Mouse (Mus musculus) layer of hippocampus, postnatal 10 days (tissue): ENCODE results near the gene Stra8. TPM values are rescaled to one million over a fixed set of nuclear protein-coding genes. Genes with fewer than 3 reads are reported as not detected.
A peak's percentile ranks its signal among the peaks of the same experiment; 100 is the strongest.

Experiments used
- DNase-seq, 2 experiments: peaks; one replicate each; pipeline ENCODE4 v3.0.0; 2021; ENCODE audit warnings: low spot score in 2 of 2
- total RNA-seq, 2 experiments: library from RNA; stranded (reverse); gene quantifications; 2 replicates each; pipeline ENCODE4 v1.2.3; 2021

Stra8 gene
- total RNA-seq, 2 experiments from 2014 or later = not detected

DNA sequence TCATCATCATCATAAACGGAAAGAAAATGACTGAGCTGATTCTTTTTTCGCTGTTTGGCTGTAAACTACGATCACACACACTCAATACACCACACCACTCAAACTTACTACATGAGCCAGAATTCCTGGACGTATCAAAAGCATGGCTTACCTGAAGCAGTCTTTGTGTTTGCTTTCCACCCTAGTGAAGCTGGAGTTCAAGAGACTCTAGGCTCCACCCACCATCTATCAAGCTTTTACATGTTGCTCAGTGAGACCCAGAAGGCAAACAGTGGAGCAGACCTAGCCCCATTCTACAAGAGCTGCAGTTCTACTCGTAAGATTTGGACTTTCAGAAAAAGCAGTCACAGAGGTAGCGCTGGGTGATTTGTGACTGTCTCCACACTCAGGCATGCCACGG lies 17.4 kb upstream of the Stra8 start:
- no peak for DNase-seq

DNA sequence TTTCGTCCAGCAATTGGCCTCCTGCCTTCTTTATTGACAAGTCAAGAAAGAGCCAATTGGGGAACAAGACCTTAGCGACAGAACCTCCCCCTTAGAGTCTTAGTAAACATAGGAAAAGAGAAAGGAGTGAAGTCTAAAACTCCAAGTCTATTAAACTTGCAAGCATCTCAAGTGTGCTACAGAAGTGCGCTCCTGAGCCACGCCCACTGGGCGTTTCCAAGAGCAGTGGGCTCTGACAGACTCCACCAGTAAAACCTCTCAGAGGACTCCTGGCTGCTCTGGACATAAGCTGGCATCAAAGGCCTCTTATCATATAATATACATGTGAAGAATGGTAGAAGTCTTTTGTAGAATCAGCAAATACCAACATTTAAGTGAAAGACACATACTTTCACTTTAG lies 16.5 kb upstream of the Stra8 start:
- no peak for DNase-seq

DNA sequence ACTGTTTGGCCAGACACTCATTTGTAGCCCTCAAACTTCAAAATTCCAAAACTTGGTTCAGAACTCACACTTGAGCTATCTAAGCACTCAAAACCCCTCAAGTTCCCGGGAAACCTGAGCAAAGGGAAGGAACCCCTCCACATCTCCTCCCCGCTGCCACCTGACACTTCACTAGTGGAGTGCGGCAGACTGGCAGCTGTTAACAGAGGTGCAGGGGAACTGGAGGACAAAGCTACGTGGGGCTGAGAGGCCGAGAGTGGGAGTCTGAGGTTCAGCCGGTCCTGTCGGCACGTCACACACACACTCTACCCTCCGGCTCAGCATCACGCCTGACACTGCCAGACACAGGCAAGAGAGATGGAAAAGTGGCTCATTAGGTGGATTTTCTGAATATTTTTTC lies 16.1 kb upstream of the Stra8 start:
- no peak for DNase-seq

DNA sequence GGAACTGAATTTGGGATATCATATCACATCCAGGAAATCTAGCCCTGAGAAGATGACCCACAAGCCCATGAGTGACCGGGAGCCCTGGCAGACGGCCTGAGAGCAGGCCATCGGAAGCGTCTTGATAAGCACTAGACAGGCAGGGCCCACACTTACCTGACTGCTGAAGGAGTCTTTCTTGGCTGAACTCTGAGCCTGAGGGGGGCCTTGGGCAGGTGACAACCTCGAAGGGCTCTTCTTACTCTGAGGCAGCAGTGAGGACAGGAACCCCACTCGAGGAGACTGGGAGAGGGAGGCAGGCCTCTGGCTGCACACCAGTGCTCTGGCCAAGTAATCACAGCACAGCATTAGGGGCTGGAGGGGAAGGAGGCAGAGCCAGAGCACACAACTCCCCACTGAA lies 15.6 kb upstream of the Stra8 start:
- DNase-seq = no peak

DNA sequence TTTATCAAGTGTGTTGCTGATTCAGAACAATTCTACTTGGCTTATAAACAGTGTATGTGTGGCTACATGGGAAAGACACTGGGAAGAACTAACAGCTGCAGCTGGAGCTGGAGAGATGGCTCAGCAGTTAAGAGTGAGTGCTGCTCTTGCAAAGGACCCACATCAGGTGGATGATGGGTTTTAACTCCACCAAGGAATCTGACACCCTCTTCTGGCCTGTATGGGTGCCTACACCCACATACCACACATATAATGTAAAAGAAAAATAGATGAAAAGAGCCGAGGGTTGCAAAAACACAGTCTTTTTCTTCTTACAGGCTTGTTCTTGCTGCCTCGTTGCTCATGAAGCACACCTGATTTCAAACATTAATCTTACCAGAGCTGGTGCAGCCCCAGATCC lies 13.8 kb upstream of the Stra8 start:
- DNase-seq = no peak

DNA sequence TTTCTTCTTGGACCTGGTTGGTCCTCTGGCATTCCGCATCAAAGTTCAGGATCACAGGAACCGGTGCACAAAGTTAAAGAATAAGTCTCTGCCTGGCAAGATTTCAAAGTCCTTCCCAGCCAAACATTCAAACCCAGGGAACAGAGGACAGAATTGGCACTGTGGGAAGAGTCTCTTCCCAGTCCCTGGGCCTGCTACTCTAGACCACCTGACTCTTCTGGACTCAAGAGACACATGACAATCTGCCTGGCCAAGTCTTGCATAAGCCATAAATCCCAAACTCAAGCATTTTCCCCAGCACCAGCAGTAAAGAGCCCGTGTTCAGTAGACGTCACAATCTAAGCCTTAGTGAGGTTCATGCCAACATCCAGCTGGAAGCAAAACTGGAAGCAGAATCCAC lies 13.3 kb upstream of the Stra8 start:
- DNase-seq = no peak

DNA sequence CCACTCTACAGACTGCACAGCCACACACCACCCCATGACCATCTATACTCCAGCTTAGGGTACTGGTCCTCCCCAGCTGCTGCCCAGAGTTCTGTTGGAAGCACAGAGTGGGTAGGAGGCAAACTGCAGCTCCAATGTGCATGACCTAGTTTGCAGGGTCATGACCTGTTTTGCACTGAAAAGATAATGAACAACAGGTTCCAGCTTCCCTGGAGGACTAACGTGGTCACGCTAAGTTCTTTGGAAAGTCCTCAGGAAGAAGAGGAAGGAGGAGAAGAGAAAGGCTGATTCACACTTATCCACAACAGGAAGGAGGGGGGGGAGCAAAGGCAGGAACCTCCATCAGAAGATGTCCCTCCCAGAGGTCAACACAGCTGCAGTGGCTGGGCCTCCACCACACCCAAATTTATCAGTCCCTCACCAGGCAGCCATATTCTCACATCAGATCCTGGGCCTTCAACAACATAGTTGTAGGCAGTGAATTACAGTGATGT lies 12.8 kb upstream of the Stra8 start:
- DNase-seq = no peak

DNA sequence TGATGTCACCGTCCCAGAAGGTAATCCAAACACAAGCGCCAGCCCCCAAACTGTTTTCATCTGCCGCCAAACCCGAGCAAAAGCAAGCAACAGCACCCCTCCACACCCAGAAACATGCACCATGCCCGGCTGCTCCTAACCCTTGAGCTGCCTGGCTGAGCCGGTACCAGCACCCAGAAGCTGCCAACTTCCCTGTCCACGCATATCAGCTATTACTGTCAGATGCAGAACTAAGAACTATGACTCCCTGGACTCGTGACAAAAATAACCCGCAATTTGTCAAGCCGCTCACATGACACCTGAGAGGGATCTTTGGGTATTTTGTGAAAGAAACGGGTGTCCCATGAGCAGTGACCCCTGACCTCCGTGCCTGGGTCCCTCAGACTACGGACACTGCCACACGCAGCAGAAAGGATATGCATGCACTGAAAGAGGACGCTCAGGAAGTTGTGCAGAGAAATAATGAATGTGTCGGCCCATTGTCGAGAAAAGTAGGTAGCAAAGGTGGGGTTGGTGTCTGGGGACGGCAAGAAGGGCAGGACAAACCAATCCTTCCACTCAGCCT lies 12.2 kb upstream of the Stra8 start:
- no peak for DNase-seq

DNA sequence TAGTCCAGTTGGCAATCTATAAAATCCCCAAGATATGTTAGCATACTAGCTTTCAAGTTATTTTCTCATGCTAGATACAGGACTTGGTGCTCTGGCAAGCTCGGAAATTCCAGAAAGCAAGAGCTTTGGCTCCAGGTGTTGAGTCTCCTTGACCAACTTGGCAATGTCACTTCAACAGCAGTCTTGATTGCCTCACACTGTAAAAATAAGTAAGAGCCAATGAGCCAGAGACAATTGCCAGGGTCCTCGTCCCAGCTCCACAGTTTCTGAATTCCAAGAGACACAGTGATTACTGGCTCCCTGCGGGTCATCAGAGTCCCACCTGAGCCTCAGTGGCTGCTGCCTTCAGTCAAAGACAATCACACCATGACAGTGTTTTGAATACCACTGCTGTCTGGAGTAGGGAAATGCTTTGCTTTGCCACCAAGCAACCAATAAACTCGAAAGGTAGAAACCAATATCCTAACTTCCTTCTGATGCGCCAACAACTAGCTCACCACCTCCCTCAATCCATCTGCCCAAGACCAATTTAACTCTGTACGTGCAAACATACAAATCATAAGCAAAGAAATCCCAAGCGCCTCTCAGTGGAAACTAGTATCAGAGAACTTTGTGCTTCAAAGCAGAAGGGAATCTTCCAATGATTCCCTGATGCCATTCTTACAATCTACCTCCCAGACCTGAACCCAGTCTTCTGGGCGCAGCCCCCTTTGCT lies 10.2 kb upstream of the Stra8 start:
- no peak for DNase-seq

DNA sequence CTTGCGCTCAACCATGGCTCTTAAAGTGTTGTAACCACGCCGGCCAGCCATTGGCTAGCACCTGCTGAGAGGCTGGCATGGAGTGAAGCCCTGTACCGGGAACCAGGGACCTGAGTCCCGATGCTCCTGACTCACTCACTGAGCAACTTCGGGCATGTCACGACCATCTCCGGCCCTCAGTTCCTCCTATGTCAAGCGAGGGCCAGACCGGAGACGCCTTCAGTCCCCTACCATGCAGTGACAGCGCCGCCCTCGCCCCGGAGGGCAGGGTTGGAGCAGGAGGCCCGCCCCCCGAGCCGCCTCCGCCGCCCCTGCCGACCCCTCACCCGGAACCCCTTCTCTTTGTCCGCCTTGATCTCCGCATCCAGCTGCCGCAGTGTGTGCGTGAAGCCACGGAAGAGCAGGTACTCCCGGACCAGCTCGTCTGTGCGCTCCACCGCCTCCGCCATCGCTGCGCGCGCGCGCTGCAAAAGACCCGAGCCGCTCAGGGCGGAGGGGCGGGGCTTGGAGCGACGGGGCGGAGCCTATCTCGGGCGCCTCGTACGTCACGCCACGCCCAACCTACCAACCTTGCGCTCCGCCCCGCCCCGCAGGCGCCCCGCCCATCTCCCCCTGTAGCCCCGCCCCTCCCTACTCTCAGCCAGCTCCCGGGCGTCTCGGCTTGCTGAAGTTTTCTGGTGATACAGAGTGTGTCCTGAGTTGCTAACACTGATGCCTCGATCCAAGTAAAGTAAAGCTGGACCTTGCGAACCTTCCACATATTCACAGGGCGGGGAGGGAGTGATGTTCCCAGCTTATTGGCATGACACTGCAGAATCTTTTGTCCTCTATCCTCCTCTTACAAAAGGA lies 9.4 kb upstream of the Stra8 start, which contains the start of gene Wdr91:
Gene Wdr91 (minus strand): TSS at position 506 of the 849 bp plus-strand sequence.
- peak; percentile 93 to 96 for DNase-seq

DNA sequence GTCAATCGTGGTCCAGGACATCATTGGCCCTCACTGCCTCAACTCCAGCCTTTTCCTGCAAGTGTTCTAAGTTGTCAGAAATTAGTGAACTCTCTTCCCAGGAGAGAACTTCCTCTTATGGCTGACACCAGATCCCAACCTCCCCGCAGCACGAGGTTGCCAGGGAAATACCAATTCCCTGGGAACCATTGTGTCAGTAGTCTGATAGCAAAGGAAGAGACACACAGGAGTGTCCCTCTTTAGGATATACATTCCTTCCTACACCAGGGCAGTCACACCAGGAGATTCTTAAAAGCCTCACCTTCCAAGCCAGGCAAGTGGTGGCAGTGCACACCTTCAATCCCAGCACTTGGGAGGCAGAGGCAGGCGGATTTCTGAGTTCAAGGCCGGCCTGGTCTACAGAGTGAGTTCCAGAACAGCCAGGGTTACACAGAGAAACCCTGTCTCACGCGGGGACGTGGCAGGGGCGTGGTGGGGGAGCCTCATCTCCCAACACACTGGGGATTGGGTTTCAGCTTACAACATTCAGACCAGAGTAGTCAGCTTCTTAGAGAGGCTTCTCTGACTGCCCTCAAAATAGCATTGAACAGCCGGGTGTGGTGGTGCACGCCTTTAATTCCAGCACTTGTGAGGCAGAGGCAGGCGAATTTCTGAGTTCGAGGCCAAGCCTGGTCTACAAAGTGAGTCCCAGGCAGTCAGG lies 6.5 kb upstream of the Stra8 start:
- no peak for DNase-seq

DNA sequence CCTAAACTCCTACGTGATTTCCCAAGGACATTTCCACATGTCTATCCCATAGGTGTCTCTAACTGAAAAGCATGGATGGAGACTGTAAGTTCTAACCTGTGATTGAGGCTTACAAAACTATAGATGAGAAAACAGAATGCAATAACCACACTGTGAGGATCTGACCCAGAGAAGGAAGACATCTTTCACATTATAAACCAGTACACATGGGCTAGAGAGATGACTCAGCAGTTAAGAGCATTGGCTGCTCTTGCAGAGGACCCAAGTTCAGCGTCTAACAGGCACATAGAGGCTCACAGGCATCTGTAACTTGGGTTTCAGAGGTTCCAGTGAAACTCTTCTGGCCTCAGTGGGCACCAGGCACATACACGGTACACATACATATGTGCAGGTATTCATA lies 5.5 kb upstream of the Stra8 start:
- DNase-seq = no peak

DNA sequence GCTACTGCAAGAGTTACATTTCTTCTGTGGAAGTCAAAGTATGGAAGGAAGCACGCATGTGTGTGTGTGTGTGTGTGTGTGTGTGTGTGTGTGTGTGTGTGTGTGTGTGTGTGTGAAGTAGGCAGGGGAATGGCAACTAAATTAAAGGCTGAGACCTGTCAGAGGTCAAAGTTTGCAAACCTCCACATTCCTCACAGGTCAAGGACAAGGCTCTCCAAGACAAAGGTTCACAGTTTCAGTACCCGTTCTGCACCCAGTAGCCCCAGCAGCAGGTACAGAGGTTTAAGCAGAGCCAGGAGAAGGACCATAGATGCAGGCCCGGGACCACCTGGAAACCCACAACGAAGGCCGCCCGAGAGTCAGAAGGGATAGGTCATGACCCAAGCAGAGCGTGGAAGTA lies 817 bp upstream of the Stra8 start:
- no peak for DNase-seq

DNA sequence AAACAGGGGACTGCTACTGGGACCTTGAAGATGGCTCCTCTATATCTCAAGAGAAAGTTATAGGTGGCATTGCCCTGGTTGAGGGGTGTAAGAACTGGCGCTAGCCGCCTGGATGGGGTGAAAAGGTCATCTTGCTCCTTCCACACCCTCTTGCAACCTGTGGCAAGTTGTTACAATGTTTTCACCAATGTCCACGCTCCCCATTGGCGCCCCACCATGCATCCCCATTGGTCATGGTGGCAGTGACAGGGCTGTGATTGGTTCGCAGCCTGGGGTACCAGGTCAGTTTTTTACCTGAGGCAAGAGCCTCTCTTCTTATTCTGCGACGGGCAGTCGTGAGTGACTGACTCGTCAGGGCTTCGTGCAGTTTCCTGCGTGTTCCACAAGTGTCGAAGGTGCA lies 668 bp downstream of the Stra8 start:
- no peak for DNase-seq

DNA sequence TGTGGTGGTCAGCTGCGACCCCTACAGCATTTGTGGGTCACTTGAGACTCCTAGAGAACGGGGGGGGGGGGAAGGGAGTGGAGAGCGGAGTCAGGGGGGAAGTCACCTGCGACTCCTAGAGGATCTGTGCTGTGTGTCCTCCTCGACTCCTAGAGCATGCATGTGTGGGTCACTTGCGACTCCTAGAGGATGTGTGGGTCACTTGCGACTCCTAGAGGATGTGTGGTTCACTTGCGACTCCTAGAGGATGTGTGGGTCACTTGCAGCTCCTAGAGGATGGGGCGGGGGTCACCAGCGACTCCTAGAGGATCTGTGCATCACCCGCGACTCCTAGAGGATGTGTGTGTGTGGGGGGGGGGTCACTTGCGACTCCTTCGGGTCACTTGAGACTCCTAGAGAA lies 2.0 kb downstream of the Stra8 start:
- peak in 1 of 2 experiments; percentile 22 for DNase-seq

DNA sequence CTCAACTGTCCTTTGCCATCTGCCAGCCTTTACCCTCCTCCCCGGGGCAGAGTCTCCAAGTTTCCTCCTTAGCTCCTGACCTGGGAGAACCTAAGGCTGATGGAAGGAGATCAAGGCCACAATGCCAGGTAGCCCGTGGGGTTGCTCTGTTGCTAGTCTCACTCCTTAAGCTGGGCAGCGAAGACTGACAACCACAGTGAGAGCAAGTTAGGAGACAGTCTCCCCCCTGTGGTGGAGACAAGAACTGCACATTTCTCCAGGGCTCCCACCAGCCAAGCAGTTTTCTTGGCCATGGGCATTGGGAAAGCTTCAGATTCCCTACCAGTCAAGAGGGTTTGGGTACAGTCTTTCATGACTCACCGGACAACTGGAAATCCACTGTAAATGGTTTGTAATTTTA lies 7.2 kb downstream of the Stra8 start:
- DNase-seq = peak; percentile 79 to 80

DNA sequence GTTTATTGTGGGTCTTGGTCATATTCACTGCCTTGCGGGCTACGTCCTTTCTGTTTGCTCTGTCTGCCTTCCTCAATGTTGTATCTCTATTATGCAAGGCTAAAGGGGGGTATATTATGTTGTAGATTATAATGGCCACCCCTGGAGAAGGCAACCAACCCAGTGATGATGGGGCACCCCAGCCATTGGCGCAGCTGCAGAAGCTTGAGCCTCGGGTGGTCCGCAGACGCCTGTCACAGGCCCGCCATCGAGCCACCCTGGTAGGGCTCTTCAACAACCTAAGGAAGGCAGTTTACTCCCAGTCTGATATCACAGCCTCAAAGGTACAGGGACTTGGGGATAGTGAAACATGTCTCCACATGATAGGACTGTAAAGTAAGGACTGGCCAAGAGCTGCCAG lies 7.6 kb downstream of the Stra8 start:
- DNase-seq = no peak

DNA sequence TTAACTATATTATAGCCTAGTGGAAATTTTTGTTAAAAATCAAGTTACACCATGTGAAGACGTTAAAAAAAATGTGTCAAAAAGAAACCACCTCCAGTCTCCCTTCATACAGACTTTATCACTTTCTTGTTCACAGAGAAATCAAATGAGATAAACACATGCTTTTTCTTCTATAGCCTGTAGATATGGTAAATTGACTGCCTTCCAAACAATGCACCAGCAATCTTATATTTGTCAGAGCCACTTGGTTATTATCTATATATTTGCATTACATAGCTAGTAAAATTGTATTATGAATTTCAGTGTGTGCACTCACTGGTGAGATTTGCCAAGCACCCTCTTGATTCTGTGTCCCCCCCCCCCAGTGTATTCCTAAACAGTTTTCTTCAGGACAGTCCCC lies 12.7 kb downstream of the Stra8 start:
- DNase-seq = no peak

DNA sequence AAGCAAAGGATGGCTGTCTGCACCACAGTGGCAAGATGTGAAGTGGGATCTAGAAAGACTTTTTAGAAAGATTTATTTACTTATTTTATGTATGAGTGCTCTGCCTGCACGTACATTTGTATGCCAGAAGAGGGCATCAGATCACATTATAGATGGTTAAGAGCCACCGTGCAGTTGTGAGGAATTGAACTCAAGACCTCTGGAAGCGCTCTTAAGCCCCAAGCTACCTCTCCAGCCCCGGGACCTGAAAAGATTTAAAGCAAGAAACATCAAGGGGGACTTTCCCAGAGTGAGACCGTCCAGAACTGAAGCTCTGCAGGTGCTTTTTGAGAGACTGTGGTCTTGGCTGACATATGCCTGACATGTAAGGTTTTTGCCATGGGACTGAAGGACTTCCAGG lies 16.8 kb downstream of the Stra8 start:
- no peak for DNase-seq

DNA sequence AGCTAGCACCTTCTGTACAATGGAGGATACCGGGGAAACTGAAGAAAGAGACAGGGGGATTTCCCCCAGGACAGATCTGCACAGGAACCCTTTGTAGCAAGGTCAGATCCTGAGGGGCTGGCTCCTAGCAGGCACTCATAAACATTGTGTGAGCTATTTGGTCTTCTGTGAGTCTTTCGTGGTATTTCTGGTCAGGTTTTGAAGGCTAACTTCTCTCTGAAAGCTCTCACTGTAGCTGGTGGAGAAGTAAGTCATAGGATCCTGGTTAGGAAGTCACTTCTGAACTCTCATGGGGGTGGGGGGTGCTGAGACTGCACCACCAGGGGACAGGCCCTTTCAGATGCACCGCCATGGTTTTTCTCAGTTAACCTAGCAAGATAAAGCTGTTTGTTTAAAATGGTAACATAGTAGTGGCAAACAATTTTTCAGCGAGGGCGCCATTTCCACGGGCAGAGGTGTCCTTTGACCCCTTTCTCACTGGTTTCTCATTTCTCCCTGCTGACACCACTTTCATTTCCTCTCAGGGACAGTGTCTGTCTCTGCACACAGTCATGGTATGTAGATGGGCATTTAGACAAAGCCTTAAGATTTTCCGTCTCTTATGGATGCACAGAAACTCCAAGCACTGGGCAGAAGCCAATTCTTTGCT lies 18.4 kb downstream of the Stra8 start:
- DNase-seq = no peak

DNA sequence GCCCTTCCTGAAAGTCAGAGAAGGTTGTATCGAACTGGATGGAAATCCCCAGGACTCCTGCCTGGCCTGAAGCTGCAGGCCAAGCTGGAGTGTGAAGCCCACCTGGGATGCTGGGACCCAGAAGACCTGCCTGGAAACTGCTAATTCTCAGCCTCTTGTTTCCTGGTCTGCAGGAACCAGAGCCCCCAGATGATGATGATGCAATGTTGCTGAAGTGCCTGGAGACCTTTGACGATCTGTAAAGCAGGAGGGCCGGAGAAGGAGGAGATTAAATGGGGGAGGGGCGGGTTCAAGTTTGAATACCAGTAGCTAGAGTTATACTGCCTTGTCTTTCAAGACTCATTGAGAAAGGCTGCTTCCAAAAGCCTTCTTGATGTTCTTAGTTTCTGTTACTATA lies 19.0 kb downstream of the Stra8 start:
- no peak for DNase-seq
